19 mouse cellular contexts compared by ENCODE assay signal in the genomic region with DNA sequence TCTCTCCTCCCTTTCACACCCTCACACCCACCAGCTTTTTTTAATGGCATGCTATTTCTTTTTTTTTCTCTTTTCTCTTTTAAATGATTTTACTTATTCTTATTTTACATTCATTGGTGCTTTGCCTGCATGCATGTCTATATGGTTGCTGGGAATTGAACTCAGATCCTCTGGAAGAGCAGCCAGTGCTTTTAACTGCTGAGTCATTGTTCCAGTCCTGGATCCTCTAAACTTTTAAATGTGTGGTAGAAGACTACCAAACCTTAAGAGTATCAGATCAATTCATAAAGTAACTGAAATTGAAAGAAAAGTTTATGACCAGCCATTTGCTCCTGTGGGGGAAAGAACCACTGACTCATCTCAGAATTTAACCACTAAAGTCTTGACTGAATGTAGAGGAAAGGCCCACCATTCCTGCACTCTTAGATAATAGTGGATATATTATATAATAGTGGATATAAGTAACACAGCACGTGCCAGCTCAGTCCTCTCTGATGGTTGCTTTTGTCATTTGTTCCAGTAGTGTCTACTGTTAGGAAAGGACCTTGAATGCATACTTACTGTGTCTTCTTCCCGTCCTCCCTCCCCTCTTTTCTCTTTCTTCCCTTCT.
"Had no signal": no experiment of that assay in that cellular context is flagged by ENCODE, and none has a peak within 500 bp of the region (broad histone marks: within the 10 kb centered on the region; RNA-seq: fewer than 3 reads in every experiment).

No protein-coding gene starts in this region.

- H3K4me1 ChIP-seq: limb, embryonic 10.5 days; limb, embryonic 13.5 days; midbrain, embryonic 10.5 days; midbrain, embryonic 13.5 days; neural tube, embryonic 13.5 days had no signal

- H3K4me3 ChIP-seq: layer of hippocampus, adult 2 months; limb, embryonic 10.5 days; limb, embryonic 13.5 days; liver, embryonic 12.5 days; liver, embryonic 15.5 days; midbrain, embryonic 10.5 days; midbrain, embryonic 13.5 days; myocyte; neural tube, embryonic 13.5 days had no signal

- H3K9ac ChIP-seq: limb, embryonic 13.5 days; liver, embryonic 12.5 days; liver, embryonic 15.5 days; midbrain, embryonic 13.5 days; neural tube, embryonic 13.5 days had no signal

- DNase-seq: kidney, postnatal 25 days; layer of hippocampus, adult 9-11 months; liver; lung, adult 18-20 months; lung, postnatal 14 days; lung, postnatal 4 days; thymus, adult 18-20 months; thymus, postnatal 4 days had no signal

- ATAC-seq: liver, embryonic 12.5 days; midbrain, embryonic 13.5 days; midbrain, embryonic 16.5 days had no signal

- H3K27ac ChIP-seq: kidney, postnatal 0 days; layer of hippocampus, adult 2 months; limb, embryonic 10.5 days; limb, embryonic 13.5 days; liver, embryonic 12.5 days; liver, embryonic 15.5 days; midbrain, embryonic 10.5 days; midbrain, embryonic 13.5 days; neural tube, embryonic 13.5 days had no signal

- H3K4me2 ChIP-seq: limb, embryonic 13.5 days; liver, embryonic 12.5 days; liver, embryonic 15.5 days; midbrain, embryonic 13.5 days; neural tube, embryonic 13.5 days had no signal

- H3K27me3 ChIP-seq: limb, embryonic 13.5 days; liver, embryonic 12.5 days; liver, embryonic 15.5 days; midbrain, embryonic 13.5 days; neural tube, embryonic 13.5 days had no signal

- H3K9me3 ChIP-seq: limb, embryonic 10.5 days; limb, embryonic 13.5 days; liver, embryonic 12.5 days; liver, embryonic 15.5 days; midbrain, embryonic 10.5 days; midbrain, embryonic 13.5 days; neural tube, embryonic 13.5 days had no signal
